Mouse (Mus musculus): ENCODE measurements around the gene Fam131a. TPM values are rescaled to one million over a fixed set of nuclear protein-coding genes. Genes with fewer than 3 reads are reported as not detected.

The Fam131a gene
- polyA plus RNA-seq, 1 experiment, result 123 TPM

- Histone ChIP-seq H3K4me3 (replicated peaks; ENCODE audit: insufficient read depth, low read depth, low read length) (no peak overlapping the region), H3K27ac (ENCODE audit: insufficient read depth, low read length) (peak overlapping the region; percentile 89), H3K27me3 (ENCODE audit: control insufficient read depth, insufficient read depth, low read length) (no peaks in the 10 kb centered on the region), H3K4me1 (ENCODE audit: control insufficient read depth, insufficient read depth, low read length) (peaks cover 35% of the 10 kb centered on the region)
- TF ChIP-seq POLR2A (IDR thresholded peaks at IDR 0.05; ENCODE audit: borderline replicate concordance, insufficient read depth, low read length), result no peak
- no peak for TF ChIP-seq CTCF (IDR thresholded peaks at IDR 0.05; ENCODE audit: borderline replicate concordance, insufficient read depth, low read depth, low read length)
- 12% methylated on average over 5 of the region's 5 CpGs for WGBS
- DNase-seq, result peak; percentile 76 to 84
Measured at GRCm38 (mm10) chr16:20700036-20700435, 7.0 kb downstream of the Fam131a start.

DNA sequence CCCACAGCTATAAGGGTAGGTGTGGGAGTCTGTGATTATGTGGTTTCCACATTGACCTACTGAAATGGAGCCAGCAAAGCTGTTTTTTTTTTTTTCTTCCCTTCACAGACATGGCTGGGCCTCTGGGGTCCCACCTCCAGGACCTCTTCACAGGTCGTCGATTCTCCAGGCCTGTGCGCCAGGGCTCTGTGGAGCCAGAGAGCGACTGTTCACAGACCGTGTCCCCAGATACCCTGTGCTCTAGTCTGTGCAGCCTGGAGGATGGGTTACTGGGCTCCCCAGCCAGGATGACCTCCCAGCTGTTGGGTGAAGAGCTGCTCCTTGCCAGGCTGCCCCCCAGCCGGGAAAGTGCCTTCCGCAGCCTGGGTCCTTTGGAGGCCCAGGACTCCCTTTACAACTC lies 8.3 kb downstream of the Fam131a start:
- H3K27me3 ChIP-seq (ENCODE audit: control insufficient read depth, insufficient read depth, low read length), result no peaks in the 10 kb centered on the region
- H3K4me3 ChIP-seq (replicated peaks; ENCODE audit: insufficient read depth, low read depth, low read length), result no peak overlapping the region
- DNase-seq, result no peak
- H3K4me1 ChIP-seq (ENCODE audit: control insufficient read depth, insufficient read depth, low read length), result peaks cover 41% of the 10 kb centered on the region
- peak overlapping the region; percentile 61; the same call in 1 of the 2 replicates for H3K27ac ChIP-seq (ENCODE audit: insufficient read depth, low read length)
- TF ChIP-seq POLR2A (IDR thresholded peaks at IDR 0.05; ENCODE audit: borderline replicate concordance, insufficient read depth, low read length), result no peak
- no peak for TF ChIP-seq CTCF (IDR thresholded peaks at IDR 0.05; ENCODE audit: borderline replicate concordance, insufficient read depth, low read depth, low read length)
- WGBS, result 34% methylated on average over 7 of the region's 7 CpGs

DNA sequence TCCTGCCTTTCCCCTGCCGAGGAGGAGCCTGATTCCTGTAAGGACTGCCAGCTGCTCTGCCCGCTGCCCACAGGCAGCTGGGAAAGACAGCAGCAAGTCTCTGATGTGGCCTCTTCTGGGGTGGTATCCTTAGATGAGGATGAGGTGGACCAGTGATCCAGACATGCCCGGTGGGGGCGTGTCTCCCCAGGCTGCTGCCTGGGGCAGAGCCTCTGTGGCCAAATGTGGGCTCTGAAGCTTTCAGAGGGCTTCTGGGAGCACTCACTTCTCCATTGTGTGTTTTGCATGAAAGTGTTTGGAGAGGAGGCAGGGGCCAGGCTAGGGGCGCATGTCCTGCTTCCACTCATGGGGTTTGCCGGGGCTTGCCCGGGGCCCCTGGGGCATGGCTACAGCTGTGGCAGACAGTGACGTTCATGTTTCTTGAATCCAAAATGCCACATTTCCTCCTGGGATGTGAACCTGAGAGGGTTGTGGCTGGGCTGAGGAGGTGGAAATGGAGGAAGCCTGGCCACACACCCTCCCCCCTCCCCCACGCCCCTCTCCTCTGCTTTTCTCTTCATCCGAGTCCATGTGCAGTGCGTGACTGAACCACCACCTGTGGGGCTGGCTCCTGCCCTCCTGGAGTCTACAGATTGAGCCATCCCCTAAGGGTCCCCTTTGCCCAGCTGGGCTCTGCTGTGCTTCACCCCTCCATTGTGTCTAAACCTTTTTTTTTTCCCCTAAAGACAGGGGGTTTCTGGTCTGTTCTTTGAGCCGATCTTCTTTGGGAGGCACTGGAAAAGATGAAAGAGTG lies 8.9 kb downstream of the Fam131a start:
- H3K27ac ChIP-seq (ENCODE audit: insufficient read depth, low read length), result peak overlapping the region; percentile 61; the same call in 1 of the 2 replicates
- WGBS, result 25% methylated on average over 12 of the region's 12 CpGs
- H3K27me3 ChIP-seq (ENCODE audit: control insufficient read depth, insufficient read depth, low read length), result no peaks in the 10 kb centered on the region
- DNase-seq, result peak in 1 of 2 experiments; percentile 37
- TF ChIP-seq CTCF (IDR thresholded peaks at IDR 0.05; ENCODE audit: borderline replicate concordance, insufficient read depth, low read depth, low read length) (no peak), POLR2A (IDR thresholded peaks at IDR 0.05; ENCODE audit: borderline replicate concordance, insufficient read depth, low read length) (no peak)
- H3K4me1 ChIP-seq (ENCODE audit: control insufficient read depth, insufficient read depth, low read length), result peaks cover 44% of the 10 kb centered on the region
- no peak overlapping the region for H3K4me3 ChIP-seq (replicated peaks; ENCODE audit: insufficient read depth, low read depth, low read length)

DNA sequence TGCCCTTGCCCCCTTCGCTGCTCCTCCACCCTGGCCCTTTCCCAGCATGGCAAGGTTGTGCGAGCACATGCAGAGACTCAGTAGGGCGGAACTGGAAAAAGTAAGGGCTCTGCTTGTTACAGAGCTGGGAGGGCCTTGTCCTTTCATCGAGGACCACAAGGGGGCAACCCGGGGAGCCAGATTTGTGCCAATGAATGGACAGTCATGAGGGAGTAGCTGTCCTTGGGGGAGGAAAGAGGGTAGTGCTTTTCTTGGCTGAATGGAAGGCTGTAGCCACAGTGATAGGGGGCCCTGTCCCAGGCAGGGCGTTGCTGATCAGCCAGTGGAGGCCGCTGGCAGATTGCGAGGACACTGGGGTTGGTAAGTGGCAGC lies 9.5 kb downstream of the Fam131a start:
- 18% methylated on average over 8 of the region's 8 CpGs for WGBS
- no peak overlapping the region for H3K27ac ChIP-seq (ENCODE audit: insufficient read depth, low read length)
- no peak overlapping the region for H3K4me3 ChIP-seq (replicated peaks; ENCODE audit: insufficient read depth, low read depth, low read length)
- peak; percentile 66 to 67 for DNase-seq
- peaks cover 49% of the 10 kb centered on the region for H3K4me1 ChIP-seq (ENCODE audit: control insufficient read depth, insufficient read depth, low read length)
- no peaks in the 10 kb centered on the region for H3K27me3 ChIP-seq (ENCODE audit: control insufficient read depth, insufficient read depth, low read length)
- TF ChIP-seq CTCF (IDR thresholded peaks at IDR 0.05; ENCODE audit: borderline replicate concordance, insufficient read depth, low read depth, low read length) (peak; percentile 57; the same call in 1 of the 2 replicates), POLR2A (IDR thresholded peaks at IDR 0.05; ENCODE audit: borderline replicate concordance, insufficient read depth, low read length) (0 out of 2 replicates have a peak, but pooled peaks have one; percentile 2)

DNA sequence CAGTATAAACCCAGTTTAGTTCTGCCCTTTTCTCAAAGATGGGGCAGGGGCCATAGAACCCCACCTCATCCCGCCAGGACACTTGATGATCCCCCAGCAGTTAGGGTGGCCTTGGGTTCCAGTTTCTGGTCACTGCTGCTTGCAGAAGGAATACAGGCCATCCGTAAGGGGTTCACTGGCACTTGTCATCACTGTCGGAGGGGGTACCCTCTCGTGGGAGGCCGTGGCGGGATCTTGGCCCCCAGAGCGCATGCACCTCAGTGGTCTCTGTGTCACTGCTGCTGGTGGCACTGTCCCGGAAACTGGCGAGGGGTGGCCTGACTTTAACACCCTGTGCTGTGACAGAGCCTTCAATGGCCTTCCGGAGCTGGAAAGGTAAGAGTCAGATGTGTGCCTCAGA lies 10.0 kb downstream of the Fam131a start:
- 91% methylated on average over 10 of the region's 10 CpGs for WGBS
- TF ChIP-seq CTCF (IDR thresholded peaks at IDR 0.05; ENCODE audit: borderline replicate concordance, insufficient read depth, low read depth, low read length) (no peak), POLR2A (IDR thresholded peaks at IDR 0.05; ENCODE audit: borderline replicate concordance, insufficient read depth, low read length) (0 out of 2 replicates have a peak, but pooled peaks have one; percentile 2)
- Histone ChIP-seq H3K4me1 (ENCODE audit: control insufficient read depth, insufficient read depth, low read length) (peaks cover 50% of the 10 kb centered on the region), H3K4me3 (replicated peaks; ENCODE audit: insufficient read depth, low read depth, low read length) (no peak overlapping the region), H3K27me3 (ENCODE audit: control insufficient read depth, insufficient read depth, low read length) (no peaks in the 10 kb centered on the region), H3K27ac (ENCODE audit: insufficient read depth, low read length) (no peak overlapping the region)
- no peak for DNase-seq

- Histone ChIP-seq H3K27ac (ENCODE audit: insufficient read depth, low read length) (no peak overlapping the region), H3K4me1 (ENCODE audit: control insufficient read depth, insufficient read depth, low read length) (peaks cover 44% of the 10 kb centered on the region), H3K4me3 (replicated peaks; ENCODE audit: insufficient read depth, low read depth, low read length) (no peak overlapping the region), H3K27me3 (ENCODE audit: control insufficient read depth, insufficient read depth, low read length) (no peaks in the 10 kb centered on the region)
- TF ChIP-seq CTCF (IDR thresholded peaks at IDR 0.05; ENCODE audit: borderline replicate concordance, insufficient read depth, low read depth, low read length) (no peak), POLR2A (IDR thresholded peaks at IDR 0.05; ENCODE audit: borderline replicate concordance, insufficient read depth, low read length) (no peak)
- DNase-seq, result no peak
- 93% methylated on average over 6 of the region's 6 CpGs for WGBS
Measured at GRCm38 (mm10) chr16:20703699-20704400, 10.8 kb downstream of the Fam131a start.

DNA sequence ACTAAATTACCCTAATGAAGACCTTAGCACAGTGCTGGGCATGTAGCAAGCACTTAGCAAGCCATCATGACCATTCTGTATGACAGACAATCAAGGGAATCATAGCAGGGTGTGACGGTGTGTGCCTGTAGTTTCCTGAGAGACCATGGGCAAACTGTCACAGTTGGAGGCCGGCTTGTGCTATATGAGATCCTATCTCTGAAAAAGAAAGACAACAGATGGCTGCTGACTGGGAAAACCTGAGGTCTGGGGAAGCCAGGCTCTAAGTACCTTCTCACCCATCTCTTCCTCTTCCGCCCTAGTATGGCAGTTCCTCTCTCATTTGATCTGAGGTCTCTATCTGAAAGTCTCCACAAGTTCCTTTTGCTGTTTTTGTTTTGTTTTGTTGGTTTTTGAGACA lies 12.7 kb downstream of the Fam131a start:
- peak; percentile 51 to 70 for DNase-seq
- Histone ChIP-seq H3K27ac (ENCODE audit: insufficient read depth, low read length) (peak overlapping the region; percentile 34; the same call in 1 of the 2 replicates), H3K4me1 (ENCODE audit: control insufficient read depth, insufficient read depth, low read length) (peaks cover 30% of the 10 kb centered on the region), H3K27me3 (ENCODE audit: control insufficient read depth, insufficient read depth, low read length) (no peaks in the 10 kb centered on the region), H3K4me3 (replicated peaks; ENCODE audit: insufficient read depth, low read depth, low read length) (no peak overlapping the region)
- 16% methylated on average over 3 of the region's 3 CpGs for WGBS
- no peak for TF ChIP-seq CTCF (IDR thresholded peaks at IDR 0.05; ENCODE audit: borderline replicate concordance, insufficient read depth, low read depth, low read length)
- TF ChIP-seq POLR2A (IDR thresholded peaks at IDR 0.05; ENCODE audit: borderline replicate concordance, insufficient read depth, low read length), result no peak

All from cerebellum, adult 2 months (tissue).